Mouse (Mus musculus) embryonic fibroblast, embryonic 13.5 days (primary cell): ENCODE results near the gene Gpr156.

ENCODE experiments used
- CTCF ChIP-seq: IDR thresholded peaks from 2 replicates; pipeline ENCODE4 v1.5.1; 2011; ENCODE audit warnings: mild to moderate bottlenecking, control low read depth, low read length, moderate library complexity, borderline replicate concordance; ENCODE audit not compliant: insufficient read depth
- POLR2A ChIP-seq: IDR thresholded peaks from 2 replicates; pipeline ENCODE4 v1.6.1; 2011; ENCODE audit warnings: low read depth, mild to moderate bottlenecking, control low read depth, low read length, moderate library complexity

DNA sequence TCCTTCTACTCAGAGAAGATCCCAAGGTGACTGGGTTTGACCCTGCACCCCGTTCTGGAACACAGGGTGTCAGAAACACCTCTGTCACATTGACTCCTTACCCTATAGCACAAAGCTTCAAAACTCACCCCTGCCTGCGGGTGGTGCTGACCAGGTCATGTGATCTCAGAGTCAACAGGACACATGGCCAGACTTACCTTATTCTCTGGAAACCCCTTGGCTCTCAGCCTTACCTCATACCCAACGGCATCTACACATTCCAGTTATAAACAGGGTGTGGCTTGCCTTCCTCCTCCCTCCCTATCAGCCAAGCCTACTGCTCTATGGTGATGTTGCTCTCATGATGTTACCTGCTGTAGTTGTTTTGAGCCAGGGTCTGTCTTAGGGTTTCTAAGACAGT lies 73.5 kb downstream of the Gpr156 start:
- TF ChIP-seq POLR2A (no peak), CTCF (no peak)
